Mouse (Mus musculus) cortical plate, adult 2 months (tissue): Measurements from ENCODE around the gene Slc25a48.

Source experiments
- CTCF ChIP-seq: fragments of 200-500 bp; IDR thresholded peaks from 2 replicates; pipeline ENCODE4 v1.5.1; 2011; ENCODE audit warnings: mild to moderate bottlenecking, control low read depth, low read length; ENCODE audit not compliant: insufficient read depth; ENCODE audit errors: extremely low read depth
- POLR2A ChIP-seq: fragments of 200-500 bp; IDR thresholded peaks from 2 replicates; pipeline ENCODE4 v1.6.1; 2011; ENCODE audit warnings: mild to moderate bottlenecking, low read length, control low read depth; ENCODE audit not compliant: insufficient read depth; ENCODE audit errors: extremely low read depth

DNA sequence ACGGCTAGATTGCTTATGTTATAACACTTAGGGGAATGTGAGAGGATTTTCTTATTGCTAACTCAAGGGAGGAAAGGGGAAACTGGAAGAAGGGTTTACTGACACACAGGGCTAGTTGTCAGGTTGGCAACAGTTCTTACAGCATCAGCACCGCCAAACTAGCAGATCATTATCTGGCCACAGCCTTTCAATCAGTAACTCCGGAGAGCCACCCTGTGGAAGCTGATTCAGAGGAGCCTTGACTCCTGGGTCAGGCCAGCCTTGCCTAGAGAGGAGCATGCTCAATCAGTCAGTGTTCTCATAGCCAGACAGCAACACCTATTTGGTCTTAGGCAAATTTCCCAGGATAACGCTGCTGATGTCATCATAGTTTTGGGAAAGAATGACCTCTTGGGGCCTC is 23.3 kb downstream of the Slc25a48 start:
- TF ChIP-seq CTCF (no peak), POLR2A (no peak)
